Mouse (Mus musculus): ENCODE data around the gene Zbtb33. TPM values are rescaled to one million over a fixed set of nuclear protein-coding genes. Genes with fewer than 3 reads are reported as not detected.
"Not testable (repeated sequence)": the region's sequence is repeated elsewhere in the genome, so short reads cannot be mapped to it uniquely, and the experiment has no call there.

Zbtb33 gene
- polyA plus RNA-seq (2015; fragmentation: Nextera tagmentation; extraction: Ambion mirVana): 6.0 and 6.6 TPM in 2 replicates

- Histone ChIP-seq H3K4me3 (replicated peaks) (peak within 1 kb of the TSS; percentile 68), H3K27me3 (no peaks in the 10 kb centered on the region), H3K27ac (peak within 1 kb of the TSS; percentile 89), H3K4me1 (replicated peaks) (peaks cover 9% of the 10 kb centered on the region), H3K36me3 (no peaks in the 10 kb centered on the region), H3K9ac (replicated peaks) (peak within 1 kb of the TSS; percentile 86), H3K9me3 (no peaks in the 10 kb centered on the region), H3K4me2 (replicated peaks) (peak within 1 kb of the TSS; percentile 67)
- ATAC-seq: peak; percentile 96
- 23% methylated on average over 56 of the region's 72 CpGs for WGBS
These were observed at the start of gene Zbtb33 for GRCm38 (mm10) chrX:38189552-38190457. TSS of gene Zbtb33 (plus strand) at chrX:38189793.

GRCm38 (mm10) chrX:38159097-38159496, 30.5 kb upstream of the Zbtb33 start:
- H3K9ac ChIP-seq (replicated peaks): no peak overlapping the region
- ATAC-seq: no peak
- no peaks in the 10 kb centered on the region for H3K4me1 ChIP-seq (replicated peaks)
- H3K36me3 ChIP-seq: no peaks in the 10 kb centered on the region
- no peaks in the 10 kb centered on the region for H3K27me3 ChIP-seq
- H3K4me2 ChIP-seq (replicated peaks): no peak overlapping the region
- WGBS: 70% methylated on average over 1 of the region's 1 CpGs
- H3K9me3 ChIP-seq: no peaks in the 10 kb centered on the region
- no peak overlapping the region for H3K27ac ChIP-seq
- H3K4me3 ChIP-seq (replicated peaks): no peak overlapping the region

- no peak overlapping the region for H3K4me3 ChIP-seq (replicated peaks)
- no peak overlapping the region for H3K4me2 ChIP-seq (replicated peaks)
- no peak overlapping the region for H3K27ac ChIP-seq
- no peaks in the 10 kb centered on the region for H3K9me3 ChIP-seq
- H3K4me1 ChIP-seq (replicated peaks): no peaks in the 10 kb centered on the region
- no peaks in the 10 kb centered on the region for H3K27me3 ChIP-seq
- H3K9ac ChIP-seq (replicated peaks): no peak overlapping the region
- H3K36me3 ChIP-seq: no peaks in the 10 kb centered on the region
- no peak for ATAC-seq
- WGBS: 85% methylated on average over 3 of the region's 3 CpGs
These were observed 24.3 kb upstream of the Zbtb33 start for GRCm38 (mm10) chrX:38165315-38165714.

- ATAC-seq: no peak
- Histone ChIP-seq H3K27me3 (no peaks in the 10 kb centered on the region), H3K4me1 (replicated peaks) (no peaks in the 10 kb centered on the region), H3K27ac (no peak overlapping the region), H3K9ac (replicated peaks) (no peak overlapping the region), H3K36me3 (no peaks in the 10 kb centered on the region), H3K4me2 (replicated peaks) (no peak overlapping the region), H3K9me3 (no peaks in the 10 kb centered on the region), H3K4me3 (replicated peaks) (no peak overlapping the region)
- WGBS: 75% methylated on average over 9 of the region's 9 CpGs
These were observed 23.5 kb upstream of the Zbtb33 start for GRCm38 (mm10) chrX:38166064-38166463.

- 84% methylated on average over 4 of the region's 4 CpGs for WGBS
- no peaks in the 10 kb centered on the region for H3K27me3 ChIP-seq
These were observed 23.0 kb upstream of the Zbtb33 start for GRCm38 (mm10) chrX:38166592-38166991.

GRCm38 (mm10) chrX:38179891-38180310, 9.7 kb upstream of the Zbtb33 start:
- WGBS: 43% methylated on average over 19 of the region's 19 CpGs
- not testable (repeated sequence) for H3K27me3 ChIP-seq

More at GRCm38 (mm10) chrX:38166592-38166991, 23.0 kb upstream of the Zbtb33 start:
- H3K9me3 ChIP-seq: no peaks in the 10 kb centered on the region
- H3K4me1 ChIP-seq (replicated peaks): no peaks in the 10 kb centered on the region
- no peak overlapping the region for H3K4me2 ChIP-seq (replicated peaks)
- H3K27ac ChIP-seq: no peak overlapping the region
- H3K9ac ChIP-seq (replicated peaks): no peak overlapping the region
- H3K36me3 ChIP-seq: no peaks in the 10 kb centered on the region
- no peak for ATAC-seq
- no peak overlapping the region for H3K4me3 ChIP-seq (replicated peaks)

GRCm38 (mm10) chrX:38180656-38181607, 8.7 kb upstream of the Zbtb33 start:
- WGBS: 29% methylated on average over 38 of the region's 38 CpGs
- H3K4me2 ChIP-seq (replicated peaks): peak overlapping the region; percentile 68
- no peak overlapping the region for H3K27ac ChIP-seq
- peak; percentile 89 for ATAC-seq
- no peaks in the 10 kb centered on the region for H3K27me3 ChIP-seq
- peak overlapping the region; percentile 55; the same call in 1 of the 2 replicates for H3K9ac ChIP-seq (replicated peaks)
- H3K36me3 ChIP-seq: no peaks in the 10 kb centered on the region
- H3K9me3 ChIP-seq: peaks cover 3% of the 10 kb centered on the region
- H3K4me1 ChIP-seq (replicated peaks): no peaks in the 10 kb centered on the region
- H3K4me3 ChIP-seq (replicated peaks): peak overlapping the region; percentile 43

More at GRCm38 (mm10) chrX:38179891-38180310, 9.7 kb upstream of the Zbtb33 start:
- not testable (repeated sequence) for H3K36me3 ChIP-seq; H3K9ac ChIP-seq (replicated peaks); H3K27ac ChIP-seq; H3K4me1 ChIP-seq (replicated peaks); H3K9me3 ChIP-seq
- Histone ChIP-seq H3K4me3 (replicated peaks) (peak overlapping the region; percentile 25), H3K4me2 (replicated peaks) (peak overlapping the region; percentile 42)
- peak; percentile 72 for ATAC-seq

- Histone ChIP-seq H3K27ac (no peak overlapping the region), H3K9ac (replicated peaks) (no peak overlapping the region), H3K27me3 (no peaks in the 10 kb centered on the region), H3K36me3 (no peaks in the 10 kb centered on the region), H3K4me3 (replicated peaks) (no peak overlapping the region), H3K9me3 (peaks cover 3% of the 10 kb centered on the region), H3K4me1 (replicated peaks) (no peaks in the 10 kb centered on the region), H3K4me2 (replicated peaks) (peak overlapping the region; percentile 68)
- WGBS: 22% methylated on average over 12 of the region's 15 CpGs
- ATAC-seq: peak; percentile 75
These were observed 7.9 kb upstream of the Zbtb33 start for GRCm38 (mm10) chrX:38181608-38182258.

GRCm38 (mm10) chrX:38185520-38185919, 4.1 kb upstream of the Zbtb33 start:
- Histone ChIP-seq H3K9me3 (no peaks in the 10 kb centered on the region), H3K36me3 (no peaks in the 10 kb centered on the region), H3K4me2 (replicated peaks) (no peak overlapping the region), H3K4me1 (replicated peaks) (no peaks in the 10 kb centered on the region), H3K27me3 (no peaks in the 10 kb centered on the region), H3K4me3 (replicated peaks) (no peak overlapping the region), H3K27ac (no peak overlapping the region), H3K9ac (replicated peaks) (no peak overlapping the region)
- no peak for ATAC-seq
- WGBS: 31% methylated on average over 2 of the region's 2 CpGs

GRCm38 (mm10) chrX:38190458-38190764, 818 bp downstream of the Zbtb33 start:
- 10% methylated on average over 3 of the region's 3 CpGs for WGBS
- H3K9ac ChIP-seq (replicated peaks): peak overlapping the region; percentile 86
- H3K4me3 ChIP-seq (replicated peaks): peak overlapping the region; percentile 68
- H3K4me2 ChIP-seq (replicated peaks): peak overlapping the region; percentile 67
- H3K36me3 ChIP-seq: no peaks in the 10 kb centered on the region
- no peaks in the 10 kb centered on the region for H3K27me3 ChIP-seq
- no peak for ATAC-seq
- H3K27ac ChIP-seq: no peak overlapping the region
- H3K9me3 ChIP-seq: no peaks in the 10 kb centered on the region
- peaks cover 10% of the 10 kb centered on the region for H3K4me1 ChIP-seq (replicated peaks)

- Histone ChIP-seq H3K36me3 (peaks cover 2% of the 10 kb centered on the region; the same call in 1 of the 2 replicates), H3K4me1 (replicated peaks) (no peaks in the 10 kb centered on the region), H3K9me3 (no peaks in the 10 kb centered on the region), H3K4me3 (replicated peaks) (no peak overlapping the region), H3K4me2 (replicated peaks) (no peak overlapping the region), H3K27me3 (no peaks in the 10 kb centered on the region), H3K27ac (no peak overlapping the region), H3K9ac (replicated peaks) (no peak overlapping the region)
- WGBS: 68% methylated on average over 2 of the region's 2 CpGs
- no peak for ATAC-seq
These were observed 12.2 kb downstream of the Zbtb33 start for GRCm38 (mm10) chrX:38201816-38202215.

All from midbrain, embryonic 13.5 days (tissue).